Mouse (Mus musculus): ENCODE results near the gene Gramd4.

- TF ChIP-seq POLR2A (IDR thresholded peaks at IDR 0.05; ENCODE audit: borderline replicate concordance, control insufficient read depth, low read depth, low read length) (no peak), CTCF (IDR thresholded peaks at IDR 0.05; ENCODE audit: control insufficient read depth, insufficient read depth, low read length) (no peak)
These were observed 33.1 kb downstream of the Gramd4 start for GRCm38 (mm10) chr15:86090578-86090977.
